31 mouse cellular contexts compared by ENCODE assay signal in genomic region chr12:84404541-84404940, GRCm38 (mm10). TPM values are rescaled to one million over a fixed set of nuclear protein-coding genes. Genes with fewer than 3 reads are reported as not detected.
DNase-seq lines count a peak whose midpoint lies in the region; ATAC-seq and TF ChIP-seq lines count a peak whose summit lies in the region.
"Had no signal": no experiment of that assay in that cellular context is flagged by ENCODE, and none has a peak within 500 bp of the region (broad histone marks: within the 10 kb centered on the region; RNA-seq: fewer than 3 reads in every experiment).

No protein-coding gene starts in this region.

- no peak overlapping the region for H3K4me2 ChIP-seq in hindbrain, embryonic 16.5 days (ENCODE audit: low read length)
- no peak overlapping the region for H3K4me2 ChIP-seq in kidney, embryonic 16.5 days (replicated peaks; ENCODE audit: low read depth, low read length)
- H3K4me2 ChIP-seq: embryonic facial prominence, embryonic 15.5 days; forebrain, embryonic 12.5 days; heart, embryonic 15.5 days; hindbrain, embryonic 13.5 days; liver, embryonic 12.5 days; midbrain, embryonic 11.5 days; neural tube, embryonic 12.5 days; stomach, embryonic 15.5 days had no signal

- H3K27me3 ChIP-seq in hindbrain, embryonic 16.5 days (replicated peaks; ENCODE audit: control insufficient read depth, insufficient read depth, low read length) = no peaks in the 10 kb centered on the region
- no peaks in the 10 kb centered on the region for H3K27me3 ChIP-seq in kidney, embryonic 16.5 days (ENCODE audit: insufficient read depth, low read length)
- H3K27me3 ChIP-seq: embryonic facial prominence, embryonic 15.5 days; forebrain, embryonic 12.5 days; heart, embryonic 15.5 days; hindbrain, embryonic 13.5 days; neural tube, embryonic 12.5 days; stomach, embryonic 15.5 days had no signal

- H3K9me3 ChIP-seq in ES-E14 (ENCODE audit: control insufficient read depth, insufficient read depth, low read depth, low read length) = no peaks in the 10 kb centered on the region
- H3K9me3 ChIP-seq in hindbrain, embryonic 16.5 days (ENCODE audit: control insufficient read depth, low read length) = no peaks in the 10 kb centered on the region
- H3K9me3 ChIP-seq in kidney, embryonic 16.5 days (ENCODE audit: low read length) = no peaks in the 10 kb centered on the region
- H3K9me3 ChIP-seq: embryonic facial prominence, embryonic 15.5 days; forebrain, embryonic 12.5 days; heart, embryonic 10.5 days; heart, embryonic 15.5 days; hindbrain, embryonic 13.5 days; liver, embryonic 12.5 days; neural tube, embryonic 12.5 days; stomach, embryonic 15.5 days had no signal

- in situ Hi-C loops in ES-E14 (cut with MboI; ENCODE audit: low sequenced_read_pairs in 2 of 2, unreplicated experiment in 2 of 2) = no loop called here

- whole genome bisulfite sequencing in hindbrain, embryonic 16.5 days = 73% methylated on average over 6 of the region's 6 CpGs
- WGBS in kidney, embryonic 16.5 days = 88% methylated on average over 6 of the region's 6 CpGs

- DNase-seq in embryo, embryonic 10.5 days (ENCODE audit: low spot score) = peak; percentile 9
- DNase-seq in embryo, embryonic 11 days = no peak
- DNase-seq in ES-E14 (ENCODE audit: low read depth, low spot score) = no peak
- peak; percentile 20 for DNase-seq in induced T-regulatory cell, adult 2 months (ENCODE audit: low read depth)
- peak; percentile 29 for DNase-seq in retina, postnatal 7 days (ENCODE audit: low read depth, low spot score)
- DNase-seq: adrenal gland, postnatal 36 days; cerebellum, adult 11 months; cerebellum, adult 9-10 months; cerebellum, postnatal 36 days; gastrocnemius, postnatal 14 days; kidney, adult 18-20 months; kidney, postnatal 4 days; liver, postnatal 0 days; lung, postnatal 36 days; right cerebral cortex, postnatal 14 days; thymus, adult 18-20 months; thymus, postnatal 25 days had no signal

- H3K27ac ChIP-seq in ES-E14 (ENCODE audit: insufficient read depth, low read depth, low read length, poor library complexity, severe bottlenecking) = no peak overlapping the region
- no peak overlapping the region for H3K27ac ChIP-seq in hindbrain, embryonic 16.5 days (ENCODE audit: low read depth, low read length)
- H3K27ac ChIP-seq in kidney, embryonic 16.5 days (ENCODE audit: low read length) = no peak overlapping the region
- H3K27ac ChIP-seq: embryonic facial prominence, embryonic 15.5 days; forebrain, embryonic 12.5 days; heart, embryonic 10.5 days; heart, embryonic 15.5 days; hindbrain, embryonic 13.5 days; liver, embryonic 12.5 days; neural tube, embryonic 12.5 days; stomach, embryonic 15.5 days had no signal

- H3K36me3 ChIP-seq in ES-E14 (ENCODE audit: control insufficient read depth, insufficient read depth, low read length, poor library complexity, severe bottlenecking) = no peaks in the 10 kb centered on the region
- peaks cover 3% of the 10 kb centered on the region for H3K36me3 ChIP-seq in hindbrain, embryonic 16.5 days (ENCODE audit: control insufficient read depth, insufficient read depth, low read length)
- H3K36me3 ChIP-seq in kidney, embryonic 16.5 days (ENCODE audit: insufficient read depth, low read length) = no peaks in the 10 kb centered on the region
- H3K36me3 ChIP-seq: embryonic facial prominence, embryonic 15.5 days; forebrain, embryonic 12.5 days; heart, embryonic 10.5 days; heart, embryonic 15.5 days; hindbrain, embryonic 13.5 days; liver, embryonic 12.5 days; neural tube, embryonic 12.5 days; stomach, embryonic 15.5 days had no signal

- H3K4me1 ChIP-seq in ES-E14 (ENCODE audit: control insufficient read depth in 2 of 2, insufficient read depth in 2 of 2, low read length in 2 of 2, poor library complexity in 1 of 2) = peaks cover 0 to 1% of the 10 kb centered on the region in 2 experiments; a peak in 1 of 4 replicates
- H3K4me1 ChIP-seq in hindbrain, embryonic 16.5 days (ENCODE audit: control insufficient read depth, insufficient read depth, low read depth, low read length) = peaks cover 8% of the 10 kb centered on the region
- H3K4me1 ChIP-seq in kidney, embryonic 16.5 days (ENCODE audit: insufficient read depth, low read length) = peaks cover 7% of the 10 kb centered on the region; the same call in 1 of the 2 replicates

- H3K9ac ChIP-seq in ES-E14 (ENCODE audit: insufficient read depth, low read depth, low read length, poor library complexity, severe bottlenecking) = no peak overlapping the region
- H3K9ac ChIP-seq in hindbrain, embryonic 16.5 days (ENCODE audit: low read depth, low read length) = no peak overlapping the region
- no peak overlapping the region for H3K9ac ChIP-seq in kidney, embryonic 16.5 days (replicated peaks; ENCODE audit: low read length)
- H3K9ac ChIP-seq: embryonic facial prominence, embryonic 15.5 days; forebrain, embryonic 12.5 days; heart, embryonic 15.5 days; hindbrain, embryonic 13.5 days; liver, embryonic 12.5 days; liver, postnatal 0 days; neural tube, embryonic 12.5 days; stomach, embryonic 15.5 days had no signal

- no peak for ATAC-seq in hindbrain, embryonic 16.5 days
- ATAC-seq in kidney, embryonic 16.5 days (ENCODE audit: low FRiP score, low TSS enrichment) = no peak
- ATAC-seq: inflammation-experienced regulatory T-cells, adult 6 months; liver, embryonic 12.5 days; liver, postnatal 0 days; midbrain, embryonic 16.5 days had no signal

- no peak overlapping the region for H3K4me3 ChIP-seq in ES-E14 (ENCODE audit: insufficient read depth in 1 of 2, low read depth in 1 of 2, low read length in 2 of 2, poor library complexity in 1 of 2, severe bottlenecking in 1 of 2)
- no peak overlapping the region for H3K4me3 ChIP-seq in hindbrain, embryonic 16.5 days (ENCODE audit: low read length)
- no peak overlapping the region for H3K4me3 ChIP-seq in kidney, embryonic 16.5 days (ENCODE audit: low read length)
- H3K4me3 ChIP-seq: embryonic facial prominence, embryonic 15.5 days; forebrain, embryonic 12.5 days; heart, embryonic 10.5 days; heart, embryonic 15.5 days; hindbrain, embryonic 13.5 days; liver, embryonic 12.5 days; neural tube, embryonic 12.5 days; stomach, embryonic 15.5 days had no signal

TF ChIP-seq in ES-E14, 5 proteins besides CTCF, POLR2A, EP300 and RAD21:
- no peak for TF ChIP-seq CHD2 (IDR thresholded peaks at IDR 0.05; ENCODE audit: low read depth, low read length)
- 0 out of 2 replicates have a peak, but pooled peaks have one; percentile 37 for TF ChIP-seq ZNF384 (IDR thresholded peaks at IDR 0.05; ENCODE audit: low read depth, low read length)
- TF ChIP-seq ZC3H11A (IDR thresholded peaks at IDR 0.05; ENCODE audit: borderline replicate concordance, low read depth, low read length) = no peak
- no peak for TF ChIP-seq MAFK (IDR thresholded peaks at IDR 0.05; ENCODE audit: insufficient read depth, low read depth, low read length)

RNA-seq across cellular contexts. Expression of gene Entpd5, which starts 4.3 kb away (rescaled TPM):
- 6.4 and 6.9 TPM in 2 replicates for total RNA-seq in ES-E14 (2012; rRNA removed)
- 11.9 and 14.6 TPM in 2 replicates for polyA plus RNA-seq in hindbrain, embryonic 16.5 days (2015; fragmentation: Nextera tagmentation; extraction: Ambion mirVana)
- 57.7 and 68.8 TPM in 2 replicates for polyA plus RNA-seq in kidney, embryonic 16.5 days (2015; fragmentation: Nextera tagmentation; extraction: Ambion mirVana)

RNA-seq across cellular contexts. Expression of gene Bbof1, which starts 4.3 kb away (rescaled TPM):
- 0.63 and 1.2 TPM in 2 replicates for total RNA-seq in ES-E14 (2012; rRNA removed)
- polyA plus RNA-seq in hindbrain, embryonic 16.5 days (2015; fragmentation: Nextera tagmentation; extraction: Ambion mirVana) = 2.9 and 3.5 TPM in 2 replicates
- polyA plus RNA-seq in kidney, embryonic 16.5 days (2015; fragmentation: Nextera tagmentation; extraction: Ambion mirVana) = 1.5 and 2.2 TPM in 2 replicates
- polyA plus RNA-seq: small intestine, adult 2 months had no signal

RNA-seq across cellular contexts. Expression of gene Rnf113a2, which starts 12.5 kb away (rescaled TPM):
- total RNA-seq in ES-E14 (2012; rRNA removed) = 15.5 and 20.8 TPM in 2 replicates
- polyA plus RNA-seq in hindbrain, embryonic 16.5 days (2015; fragmentation: Nextera tagmentation; extraction: Ambion mirVana) = 21.3 and 23.5 TPM in 2 replicates
- polyA plus RNA-seq in kidney, embryonic 16.5 days (2015; fragmentation: Nextera tagmentation; extraction: Ambion mirVana) = 22.3 and 23.0 TPM in 2 replicates

RNA-seq across cellular contexts. Expression of gene Fam161b, which starts 42.9 kb away (rescaled TPM):
- total RNA-seq in ES-E14 (2012; rRNA removed) = 2.9 and 3.7 TPM in 2 replicates
- 17.5 and 19.2 TPM in 2 replicates for polyA plus RNA-seq in hindbrain, embryonic 16.5 days (2015; fragmentation: Nextera tagmentation; extraction: Ambion mirVana)
- 4.0 and 4.6 TPM in 2 replicates for polyA plus RNA-seq in kidney, embryonic 16.5 days (2015; fragmentation: Nextera tagmentation; extraction: Ambion mirVana)

RNA-seq across cellular contexts. Expression of gene Coq6, which starts 43.1 kb away (rescaled TPM):
- total RNA-seq in ES-E14 (2012; rRNA removed) = 49.6 and 82.6 TPM in 2 replicates
- 45.4 and 48.2 TPM in 2 replicates for polyA plus RNA-seq in hindbrain, embryonic 16.5 days (2015; fragmentation: Nextera tagmentation; extraction: Ambion mirVana)
- 54.3 and 56.0 TPM in 2 replicates for polyA plus RNA-seq in kidney, embryonic 16.5 days (2015; fragmentation: Nextera tagmentation; extraction: Ambion mirVana)

Comparison
In these comparisons a context has a peak if more than half of its experiments do, and no peak if none do; other contexts are left out.
1. DNase-seq: peak in embryo, embryonic 10.5 days (single experiment), induced T-regulatory cell, adult 2 months (single experiment) and retina, postnatal 7 days (single experiment); none in embryo, embryonic 11 days (single experiment) and ES-E14 (single experiment).